Mouse (Mus musculus) embryo, embryonic 11 days (tissue): ENCODE data around the gene Fam131a.
A peak's percentile ranks its signal among the peaks of the same experiment; 100 is the strongest.

Experiments
- DNase-seq: peaks from one replicate; pipeline ENCODE4 v3.0.0-alpha.2; 2015

Fam131a gene

GRCm38 (mm10) chr16:20717181-20717977 is 24.3 kb downstream of the Fam131a start, which contains the start of the genes Polr2h and Clcn2:
TSS of gene Polr2h (plus strand) at chr16:20717665.
TSS of gene Clcn2 (minus strand) at chr16:20717746.
- peak; percentile 98 for DNase-seq

GRCm38 (mm10) chr16:20717978-20718670 is 25.1 kb downstream of the Fam131a start:
- DNase-seq, result peak; percentile 38

GRCm38 (mm10) chr16:20721808-20722207 is 28.8 kb downstream of the Fam131a start:
- DNase-seq, result no peak

GRCm38 (mm10) chr16:20722736-20723135 is 29.7 kb downstream of the Fam131a start:
- DNase-seq, result no peak

- DNase-seq, result no peak
These were observed 30.2 kb downstream of the Fam131a start for GRCm38 (mm10) chr16:20723247-20723646.

- peak; percentile 82 for DNase-seq
These were observed 31.3 kb downstream of the Fam131a start for GRCm38 (mm10) chr16:20724338-20724748.

- DNase-seq, result no peak
These were observed 32.3 kb downstream of the Fam131a start for GRCm38 (mm10) chr16:20725321-20725720.

GRCm38 (mm10) chr16:20725750-20726149 is 32.7 kb downstream of the Fam131a start:
- no peak for DNase-seq

- DNase-seq, result no peak
These were observed 33.3 kb downstream of the Fam131a start for GRCm38 (mm10) chr16:20726384-20726783.

GRCm38 (mm10) chr16:20730293-20730711 is 37.3 kb downstream of the Fam131a start:
- no peak for DNase-seq

GRCm38 (mm10) chr16:20731688-20732087 is 38.6 kb downstream of the Fam131a start:
- DNase-seq, result peak; percentile 17

GRCm38 (mm10) chr16:20732251-20732924 is 39.3 kb downstream of the Fam131a start:
- peak; percentile 10 for DNase-seq

- DNase-seq, result peak; percentile 82
These were observed 40.1 kb downstream of the Fam131a start, which contains the start of gene Chrd for GRCm38 (mm10) chr16:20732925-20733730. TSS of gene Chrd (plus strand) at chr16:20733127.

- peak; percentile 58 for DNase-seq
These were observed 41.0 kb downstream of the Fam131a start, which contains the start of gene Thpo for GRCm38 (mm10) chr16:20733731-20734730. TSS of gene Thpo (minus strand) at chr16:20734511.

GRCm38 (mm10) chr16:20735651-20736050 is 42.6 kb downstream of the Fam131a start:
- no peak for DNase-seq

- DNase-seq, result no peak
These were observed 43.1 kb downstream of the Fam131a start for GRCm38 (mm10) chr16:20736168-20736567.

GRCm38 (mm10) chr16:20736823-20737222 is 43.8 kb downstream of the Fam131a start:
- no peak for DNase-seq

GRCm38 (mm10) chr16:20739845-20740244 is 46.8 kb downstream of the Fam131a start:
- no peak for DNase-seq

GRCm38 (mm10) chr16:20746641-20747040 is 53.6 kb downstream of the Fam131a start:
- no peak for DNase-seq

- peak; percentile 9 for DNase-seq
These were observed 57.5 kb downstream of the Fam131a start for GRCm38 (mm10) chr16:20750518-20750917.
